Mouse (Mus musculus): Measurements from ENCODE around the gene Sez6l. TPM values are rescaled to one million over a fixed set of nuclear protein-coding genes. Genes with fewer than 3 reads are reported as not detected.
"Not testable (repeated sequence)": the region's sequence is repeated elsewhere in the genome, so short reads cannot be mapped to it uniquely, and the experiment has no call there.

The Sez6l gene
- total RNA-seq, 4 experiments from 2014 or later, result 5.5 to 10.8 (median 7.5) TPM

DNA sequence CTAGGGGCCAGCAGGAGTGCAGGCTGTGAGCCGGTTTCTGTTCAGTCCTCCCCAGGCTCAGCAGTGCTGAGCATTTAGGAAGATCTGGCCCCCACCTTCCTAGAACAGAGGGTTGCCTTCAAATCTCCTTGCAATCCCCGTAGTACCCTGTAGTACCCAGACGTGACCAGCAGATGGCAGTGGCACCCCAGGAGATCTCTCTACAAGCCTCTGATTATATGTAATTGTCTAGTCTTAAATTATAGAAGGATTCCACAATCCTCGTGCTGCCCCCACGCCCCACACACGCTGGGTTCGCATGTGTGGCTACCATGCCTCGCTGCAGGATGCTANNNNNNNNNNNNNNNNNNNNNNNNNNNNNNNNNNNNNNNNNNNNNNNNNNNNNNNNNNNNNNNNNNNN is 144.0 kb downstream of the Sez6l start:
- peak; percentile 33 for DNase-seq

DNA sequence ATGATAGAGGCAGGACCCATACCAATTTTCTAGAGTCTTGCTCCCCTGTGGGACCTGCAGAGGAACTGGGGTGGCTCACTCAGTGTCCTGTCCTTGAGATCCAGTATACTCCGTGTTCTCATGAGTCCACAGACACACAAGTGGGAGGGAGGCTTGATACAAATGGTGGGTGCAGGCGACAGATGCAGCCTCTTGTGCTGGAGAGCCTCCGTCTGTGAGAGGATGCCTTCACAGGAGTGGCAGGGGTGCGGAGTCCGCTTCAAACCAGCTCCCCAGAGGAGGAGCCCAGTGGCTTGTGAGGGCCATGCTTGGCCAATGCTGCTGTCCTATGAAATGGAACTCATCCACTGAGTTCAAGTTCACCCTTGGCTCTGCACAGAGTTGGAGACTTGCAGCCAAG is 145.0 kb downstream of the Sez6l start:
- DNase-seq, result no peak

DNA sequence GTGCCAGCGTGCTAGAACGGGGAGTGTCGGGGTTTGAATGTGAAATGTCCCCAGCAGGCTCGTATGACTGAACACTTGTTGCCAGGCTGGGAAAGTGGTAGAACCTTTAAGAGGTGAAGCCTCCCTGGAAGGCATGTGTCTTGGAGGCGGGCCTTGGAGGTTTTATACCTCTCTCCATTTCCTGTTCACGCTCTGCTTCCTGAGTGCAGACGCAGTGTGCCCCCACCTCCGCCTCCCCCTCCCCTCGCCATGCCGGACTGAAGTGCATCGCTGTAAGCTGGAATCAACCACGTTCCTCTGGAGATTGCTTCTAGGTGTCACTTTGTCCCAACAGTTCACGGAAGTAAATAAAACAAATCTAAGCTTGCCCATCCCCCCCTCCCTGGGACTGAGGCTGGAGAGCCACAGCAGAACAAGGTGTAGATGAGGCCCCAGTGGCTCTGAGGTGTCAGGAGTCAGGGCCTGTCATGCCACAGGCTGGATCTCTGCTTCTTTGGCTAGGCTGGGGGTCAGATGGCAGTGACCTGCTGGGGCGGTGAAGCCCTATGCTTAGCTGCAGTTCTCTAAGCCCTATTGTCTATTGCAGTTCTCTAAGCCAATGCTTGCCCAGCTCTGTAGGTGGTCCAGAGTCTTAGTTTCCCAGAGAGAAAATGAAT is 145.7 kb downstream of the Sez6l start:
- DNase-seq, result no peak

DNA sequence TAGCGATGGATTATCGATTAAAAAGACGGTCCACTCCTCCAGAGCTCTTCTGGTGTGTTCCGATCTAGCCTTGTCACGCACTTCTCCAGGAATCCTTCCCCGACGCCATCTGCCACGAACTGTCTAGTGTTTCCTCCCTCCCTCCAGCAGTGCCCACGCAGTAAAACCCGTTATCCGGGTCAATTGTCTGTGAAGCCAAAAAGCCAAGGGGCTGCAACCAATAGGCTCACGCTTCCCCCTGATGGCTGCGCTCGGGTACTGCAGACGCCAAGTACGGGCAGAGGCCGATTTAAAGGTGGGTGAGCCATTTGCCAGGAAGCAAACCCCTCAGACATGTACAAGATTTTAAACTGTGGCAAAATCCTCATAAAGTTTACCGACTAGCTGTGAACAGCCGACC is 148.0 kb downstream of the Sez6l start:
- DNase-seq, result peak; percentile 33

DNA sequence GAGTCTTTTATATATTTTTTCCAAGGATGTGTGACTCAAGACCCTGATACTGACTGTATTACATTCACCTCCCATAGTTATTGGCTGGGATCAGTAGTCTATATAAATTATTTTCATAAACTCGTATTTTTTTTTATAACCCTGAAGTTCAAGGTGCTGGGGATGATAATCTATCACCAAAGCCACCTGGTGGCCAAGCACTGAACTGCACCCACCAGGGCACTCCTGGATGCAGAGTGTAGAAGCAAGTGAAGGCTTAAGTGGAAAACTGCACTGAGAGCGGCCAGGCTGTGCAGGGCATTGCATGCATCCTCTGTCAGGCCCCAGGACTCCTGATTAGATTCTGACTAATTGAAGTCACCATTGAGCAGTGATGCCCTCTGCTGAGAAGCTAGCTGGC is 149.7 kb downstream of the Sez6l start:
- peak; percentile 11 for DNase-seq

DNA sequence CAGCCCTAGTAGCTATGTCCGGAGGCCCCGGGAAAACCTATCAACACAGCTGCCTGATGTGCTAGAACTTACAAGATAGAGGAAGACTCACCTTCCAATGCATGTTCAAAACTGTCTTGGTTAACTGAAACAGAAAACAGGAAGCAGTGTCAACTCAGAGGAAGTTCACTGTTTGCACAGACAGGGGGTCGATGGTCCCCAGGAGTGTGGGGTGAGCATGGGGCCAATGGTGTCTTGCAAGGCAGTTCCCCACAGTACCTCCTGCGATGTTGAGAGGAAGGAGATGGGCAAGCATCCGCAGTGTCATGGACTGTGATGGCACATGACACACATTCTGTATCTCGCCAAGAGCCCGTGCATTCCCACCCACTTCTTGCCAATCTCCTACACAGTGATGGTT is 150.3 kb downstream of the Sez6l start:
- no peak for DNase-seq

DNA sequence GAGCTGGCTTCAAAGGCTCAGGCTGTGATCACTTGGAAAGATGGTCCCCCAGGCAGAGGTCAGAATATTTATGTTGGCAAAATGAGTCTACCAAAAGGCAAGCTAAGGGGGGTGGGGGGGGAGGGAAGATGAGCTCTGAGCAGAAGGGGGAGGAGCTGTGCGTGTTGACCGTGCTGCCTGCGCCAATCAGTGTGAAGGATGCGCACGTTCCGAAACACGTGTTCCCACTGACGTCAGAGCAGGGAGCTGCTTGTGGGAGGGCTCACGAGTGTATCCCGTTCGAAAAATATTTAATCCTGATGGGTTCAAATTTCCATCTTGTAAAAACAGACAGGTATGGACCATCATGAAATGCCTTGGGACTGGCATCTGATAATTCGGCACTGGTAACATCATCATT is 157.4 kb downstream of the Sez6l start:
- no peak for DNase-seq

DNA sequence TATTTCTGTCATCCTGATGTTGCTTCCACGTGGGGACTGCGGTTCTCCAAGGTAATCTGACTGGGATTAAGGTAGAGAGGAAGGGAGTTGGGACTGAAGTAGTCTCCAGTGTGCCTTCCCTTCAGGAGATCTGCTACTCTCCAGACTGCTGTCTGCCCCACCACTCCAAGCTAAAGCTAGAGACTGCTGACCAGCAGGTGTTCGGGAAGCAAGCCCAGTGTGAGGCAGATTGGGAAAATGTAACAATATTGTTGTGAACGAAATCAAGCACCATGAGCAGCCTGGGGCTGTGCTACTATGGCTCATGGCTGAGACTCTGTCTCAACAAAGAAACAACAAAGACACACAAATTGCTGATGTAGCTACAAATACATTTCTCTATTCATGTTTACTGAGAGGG is 159.0 kb downstream of the Sez6l start:
- no peak for DNase-seq

DNA sequence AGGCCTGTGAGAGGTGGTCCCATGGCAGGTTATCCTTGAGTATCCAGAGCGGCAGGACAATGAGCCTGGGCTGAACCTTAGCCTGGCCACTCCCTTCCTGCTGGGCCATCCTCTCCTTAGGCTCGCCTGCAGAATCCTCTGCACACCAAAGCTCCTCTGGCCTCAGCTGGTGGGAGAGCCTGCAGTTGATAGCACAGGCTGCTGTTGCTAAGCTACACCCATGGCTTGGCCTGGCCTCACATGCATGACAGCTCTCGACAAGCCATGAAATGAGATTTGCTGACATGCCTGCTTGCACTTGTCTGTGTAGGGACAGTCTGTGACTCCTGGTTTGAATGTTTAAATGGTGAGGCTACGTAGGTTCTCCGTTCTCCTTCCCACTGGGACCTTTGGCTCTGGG is 160.3 kb downstream of the Sez6l start:
- DNase-seq, result no peak

DNA sequence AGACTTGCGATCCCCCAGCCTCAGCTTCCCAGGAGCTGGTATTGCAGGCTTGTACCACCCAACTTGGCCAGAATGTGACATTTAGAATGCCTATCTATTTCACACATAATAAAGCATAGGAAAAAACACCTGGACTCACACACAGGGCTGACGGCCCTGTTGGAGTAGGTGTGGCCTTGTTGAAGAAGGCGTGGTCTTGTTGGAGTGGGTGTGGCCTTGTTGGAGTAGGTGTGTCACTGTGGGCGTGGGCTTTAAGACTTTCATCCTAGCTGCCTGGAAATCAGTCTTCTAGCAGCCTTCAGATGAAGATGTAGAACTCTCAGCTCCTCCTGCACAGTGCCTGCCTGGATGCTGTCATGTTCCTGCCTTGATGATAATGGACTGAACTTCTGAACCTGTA is 164.2 kb downstream of the Sez6l start:
- DNase-seq, result not testable (repeated sequence)

DNA sequence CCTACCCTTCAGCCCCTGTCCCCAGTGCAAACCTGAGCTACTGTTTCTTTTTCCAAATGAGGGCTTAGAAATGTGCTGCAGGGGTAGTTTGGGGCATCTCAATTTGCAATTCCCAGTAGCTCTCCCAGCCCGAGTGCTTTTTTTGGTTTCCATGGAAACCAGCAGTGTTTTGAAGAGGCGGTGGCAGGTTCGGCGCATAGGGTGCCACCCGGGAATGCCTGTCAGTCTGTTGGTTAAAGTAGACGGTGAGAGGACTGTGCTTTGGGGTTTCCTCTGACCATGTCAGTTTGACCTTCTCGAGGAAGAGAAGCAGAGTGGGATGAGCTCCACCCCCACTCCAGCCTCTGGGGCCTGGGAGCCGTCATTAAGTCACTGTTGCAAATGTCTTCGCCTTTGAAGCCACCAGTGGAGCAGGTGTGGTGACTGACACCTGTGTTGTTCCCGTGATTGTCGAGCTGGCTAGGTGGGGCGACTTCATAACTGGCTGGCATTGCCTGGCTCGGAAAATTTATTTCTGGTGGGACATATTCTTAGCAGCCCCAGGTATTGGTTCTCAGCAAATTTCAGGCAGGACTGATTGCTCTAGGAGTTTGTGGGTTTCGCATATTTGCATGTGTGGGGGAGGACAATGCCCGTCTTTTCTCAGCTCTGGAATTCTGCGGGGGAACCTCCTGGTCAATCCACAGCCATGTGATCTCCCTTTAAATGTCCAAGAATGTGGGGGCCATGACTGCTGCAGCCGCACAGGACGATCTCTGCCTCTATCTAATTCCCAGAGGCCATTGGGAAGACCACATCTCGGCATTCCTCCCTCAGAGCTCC is 165.3 kb downstream of the Sez6l start:
- DNase-seq, result no peak

DNA sequence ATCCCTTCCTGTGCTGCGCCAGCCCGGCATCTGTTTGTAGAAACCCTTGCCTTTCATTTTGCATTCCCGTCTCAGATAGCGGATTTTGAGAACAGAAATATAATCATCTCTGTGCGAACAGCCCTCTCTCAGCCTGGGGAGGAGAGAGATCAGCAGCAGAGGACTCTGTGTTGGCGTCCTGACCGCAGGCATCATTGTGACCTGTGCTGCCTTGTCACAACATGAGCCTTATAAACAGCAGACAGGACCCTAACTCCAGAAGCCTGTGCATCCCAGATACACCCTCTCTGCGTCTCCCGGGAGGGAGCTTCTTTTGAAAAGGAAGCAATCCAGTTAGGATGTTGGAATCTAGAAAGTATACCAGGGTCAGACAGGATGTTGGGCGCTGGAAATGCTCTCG is 165.9 kb downstream of the Sez6l start:
- DNase-seq, result no peak

DNA sequence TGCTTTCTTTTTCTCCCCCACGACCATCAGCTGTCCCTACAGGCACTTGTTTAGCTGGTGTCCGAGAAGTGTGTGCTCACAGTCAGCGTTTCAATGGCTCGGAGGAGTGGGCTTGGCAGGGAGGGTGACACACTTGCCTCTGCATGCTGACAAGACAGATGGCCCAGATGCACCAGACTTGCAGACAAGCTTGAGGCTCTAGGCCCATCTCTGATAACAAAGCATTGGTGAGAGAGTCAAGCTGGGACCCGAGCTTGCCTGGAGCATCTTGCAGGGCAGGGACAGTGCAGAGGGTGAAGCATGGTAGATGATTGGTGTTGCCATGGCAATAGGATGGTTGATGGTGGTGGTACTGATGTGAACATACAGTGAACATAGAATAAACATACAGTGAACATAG is 167.7 kb downstream of the Sez6l start:
- no peak for DNase-seq

DNA sequence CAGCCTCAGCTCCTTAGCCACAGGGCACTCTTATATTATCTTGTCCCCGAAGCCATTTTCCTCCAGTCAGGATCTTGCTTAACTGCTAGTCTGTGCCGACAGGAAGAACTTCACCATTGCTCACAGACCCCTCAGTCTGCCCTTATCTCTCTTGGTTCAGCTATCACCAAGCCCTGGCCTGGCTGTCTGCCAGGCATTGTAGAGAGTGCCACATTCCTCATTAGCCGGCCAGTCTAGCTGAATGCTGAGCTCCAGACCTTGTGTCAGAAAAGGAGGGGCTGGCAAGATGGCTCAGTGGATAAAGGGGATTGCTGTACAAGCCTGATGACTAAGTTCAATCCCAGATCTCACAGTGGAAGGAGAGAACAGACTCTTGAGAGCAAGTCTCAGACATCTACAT is 171.0 kb downstream of the Sez6l start:
- no peak for DNase-seq

DNA sequence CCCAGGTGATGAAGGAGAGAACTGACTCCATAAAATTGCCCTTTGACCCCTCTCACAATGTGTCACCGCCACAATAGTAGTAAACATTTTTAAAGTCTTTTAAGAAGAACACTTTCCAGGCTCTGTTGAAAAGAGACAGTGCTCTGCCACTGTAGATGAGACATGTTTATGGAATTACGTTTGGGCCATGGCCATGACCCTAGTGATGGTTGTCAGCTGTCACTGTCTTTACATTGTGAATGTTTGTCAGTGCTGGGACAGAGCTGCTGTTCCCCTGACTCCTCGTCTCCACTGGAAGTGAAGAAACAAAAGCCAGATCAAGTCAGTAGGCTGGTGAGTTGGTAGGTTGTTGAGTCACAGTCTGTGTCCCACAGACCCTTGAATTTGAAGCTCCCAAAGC is 174.5 kb downstream of the Sez6l start:
- no peak for DNase-seq

DNA sequence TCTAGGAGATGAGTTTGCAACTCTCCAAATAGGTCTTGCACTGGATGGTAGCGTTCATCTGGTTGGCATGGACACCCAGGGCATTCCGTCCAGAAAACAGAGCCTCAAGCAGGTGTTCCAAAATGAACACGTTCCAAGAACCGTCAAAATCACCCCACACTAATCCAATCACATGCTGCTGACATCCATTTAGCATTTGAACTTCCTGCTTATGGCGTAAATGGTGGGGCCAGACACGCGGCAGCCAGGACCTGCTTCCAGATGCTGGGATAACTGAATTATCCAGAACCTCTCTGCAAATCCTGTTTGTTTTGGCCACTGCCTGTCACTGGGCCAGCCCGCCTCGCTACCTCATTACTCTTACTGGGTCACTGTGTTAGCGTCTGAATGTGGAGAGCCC is 177.7 kb downstream of the Sez6l start:
- no peak for DNase-seq

DNA sequence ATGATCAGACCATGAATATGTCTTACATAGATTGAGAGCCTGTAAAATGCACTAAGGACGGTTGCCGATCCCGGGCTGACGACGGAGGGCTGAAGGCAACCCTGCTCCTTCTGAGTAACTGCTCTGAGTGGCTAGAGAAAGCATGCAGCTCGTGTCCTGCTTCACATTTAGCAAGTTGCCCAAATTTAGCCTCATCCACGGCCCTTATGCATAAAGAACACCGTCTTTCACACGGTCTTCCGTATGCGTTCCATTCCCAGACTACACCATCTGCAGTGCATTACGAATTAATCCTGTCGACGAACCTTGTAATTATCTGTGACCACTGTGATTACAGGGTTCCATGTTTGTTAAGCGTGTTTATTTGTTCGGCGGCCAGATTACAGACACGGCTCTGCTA is 180.9 kb downstream of the Sez6l start:
- no peak for DNase-seq

DNA sequence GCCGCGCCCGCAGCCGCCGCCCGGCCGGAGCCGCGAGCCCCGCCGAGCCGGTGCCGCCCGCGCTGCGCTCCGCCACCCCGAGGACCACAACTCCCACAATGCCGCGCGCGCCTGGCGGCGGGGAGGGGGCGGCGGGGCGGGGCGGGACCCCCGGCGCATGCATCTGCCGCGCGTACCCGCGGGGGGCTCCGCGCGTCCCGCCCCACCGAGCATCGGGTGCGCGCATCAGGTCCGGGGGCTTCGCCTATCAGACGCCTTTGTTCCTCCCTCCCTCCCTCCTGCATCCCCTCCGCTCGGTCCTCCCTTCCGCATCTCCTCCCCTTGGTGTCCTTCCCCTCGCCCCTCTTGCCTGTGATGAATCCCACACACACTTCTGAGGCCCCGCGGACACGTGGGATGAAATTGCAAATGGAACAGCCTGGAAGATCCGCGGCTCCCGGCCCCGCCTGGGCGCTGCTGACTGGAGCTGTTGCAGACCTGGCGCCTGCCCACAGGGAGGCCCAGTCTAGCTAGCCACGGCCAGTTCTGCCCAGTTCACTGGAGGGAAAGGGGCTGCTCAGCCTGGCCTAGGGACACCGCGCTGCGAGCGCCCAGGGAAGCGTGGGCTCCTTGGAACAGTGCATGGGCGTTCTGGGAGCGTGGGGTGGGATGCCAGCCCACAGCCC is 182.1 kb downstream of the Sez6l start, which contains the start of gene Asphd2:
Gene Asphd2 (minus strand): TSS at position 88 of the 665 bp plus-strand sequence.
- DNase-seq, result no peak

DNA sequence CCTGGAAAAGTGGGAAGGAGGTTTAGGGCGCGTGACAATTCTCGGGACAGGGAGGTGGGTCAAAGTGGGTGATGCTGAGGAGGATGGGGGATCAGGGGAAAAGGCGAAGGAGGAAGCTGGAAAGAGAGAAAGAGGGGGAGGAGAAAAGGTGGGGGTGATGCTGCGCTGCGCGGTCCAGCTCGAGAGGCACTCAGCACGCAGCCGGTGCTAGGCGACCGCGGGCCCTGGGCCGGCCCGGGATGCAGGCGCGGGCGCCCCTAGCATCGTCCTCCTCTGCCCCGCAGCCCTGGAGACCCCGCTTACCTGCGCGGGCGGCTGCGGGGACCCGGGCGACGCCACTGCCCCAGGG is 182.6 kb downstream of the Sez6l start:
- DNase-seq, result no peak

DNA sequence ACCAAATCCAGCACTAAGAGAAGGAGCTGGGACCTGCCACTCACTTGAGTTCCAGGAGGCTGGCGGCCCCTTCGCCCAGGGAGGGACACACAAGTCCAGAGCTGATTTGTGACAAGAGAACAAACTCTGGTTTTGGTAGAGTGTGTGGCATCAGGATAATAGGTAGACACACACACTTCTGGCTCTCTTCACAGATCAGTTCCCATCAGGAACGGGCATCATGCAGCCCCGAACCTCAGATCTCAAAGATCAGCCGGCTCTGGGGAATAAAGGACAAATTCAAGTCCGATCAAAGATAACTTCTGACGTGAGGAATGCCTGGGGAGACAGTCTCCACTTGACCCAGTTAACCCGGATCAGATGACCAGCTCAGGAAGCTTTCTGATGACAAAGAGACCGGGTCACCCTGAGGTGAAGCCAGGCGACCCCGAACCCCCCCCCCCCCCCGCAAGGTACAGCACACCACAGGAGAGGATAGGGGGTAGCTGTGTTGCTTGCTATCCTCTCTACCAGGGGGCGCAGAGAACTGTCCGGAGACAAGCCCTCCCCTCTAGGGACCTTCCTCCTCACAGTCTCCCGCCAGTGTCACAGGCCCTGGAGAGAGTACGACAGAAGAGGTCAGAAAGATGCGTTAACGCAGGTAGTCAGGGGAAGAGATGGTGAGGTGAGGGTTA is 183.1 kb downstream of the Sez6l start:
- DNase-seq, result no peak

DNA sequence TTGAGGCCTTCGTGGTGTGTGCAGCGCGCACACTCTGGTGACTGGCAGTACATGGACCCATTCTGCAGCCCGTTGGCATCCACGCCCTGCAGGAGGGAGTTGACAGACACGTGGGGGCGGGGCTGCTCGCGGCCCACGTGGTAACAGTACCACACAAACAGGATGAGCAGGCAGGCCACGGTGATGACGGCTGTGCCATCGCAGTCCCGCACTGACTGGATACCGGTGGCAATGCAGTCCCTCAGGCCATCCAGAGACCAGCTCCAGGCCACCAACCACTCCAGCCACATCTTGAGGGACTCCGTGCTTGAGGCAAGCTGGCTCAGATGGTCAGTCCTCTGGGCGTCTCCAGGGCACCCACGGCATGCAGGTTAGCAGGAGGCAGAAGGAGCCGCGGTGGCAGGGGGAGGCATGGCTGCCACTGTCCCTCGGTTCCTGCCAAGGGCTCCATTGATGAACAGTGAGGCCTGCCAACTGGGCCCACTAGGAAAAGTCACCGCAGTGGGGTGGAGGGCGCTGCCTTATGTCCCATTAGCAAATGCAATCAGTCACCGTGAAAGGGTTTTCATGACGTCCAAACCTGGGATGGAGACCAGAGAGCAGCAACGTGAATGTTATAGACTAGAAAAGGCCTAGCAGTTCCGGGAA is 185.2 kb downstream of the Sez6l start:
- no peak for DNase-seq

DNA sequence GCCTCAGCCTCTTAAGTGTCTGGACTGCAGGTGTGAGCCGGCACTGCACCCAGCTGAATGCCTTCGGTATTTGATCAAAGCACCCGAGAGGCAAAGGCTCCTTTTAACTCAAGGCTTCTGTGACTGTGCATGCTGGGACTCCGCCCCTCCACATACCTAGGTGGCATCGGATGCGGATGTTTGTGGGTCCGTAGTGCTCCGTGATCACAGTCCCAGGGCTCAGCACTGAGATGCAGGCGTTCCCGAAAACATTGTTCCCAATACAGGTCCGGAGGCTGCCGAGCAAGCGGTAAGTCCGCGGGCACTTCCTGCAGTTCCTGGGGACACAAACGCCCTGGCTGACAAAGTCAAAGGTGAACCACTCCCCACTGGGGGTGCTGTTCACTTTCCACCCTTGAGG is 186.0 kb downstream of the Sez6l start:
- no peak for DNase-seq

DNA sequence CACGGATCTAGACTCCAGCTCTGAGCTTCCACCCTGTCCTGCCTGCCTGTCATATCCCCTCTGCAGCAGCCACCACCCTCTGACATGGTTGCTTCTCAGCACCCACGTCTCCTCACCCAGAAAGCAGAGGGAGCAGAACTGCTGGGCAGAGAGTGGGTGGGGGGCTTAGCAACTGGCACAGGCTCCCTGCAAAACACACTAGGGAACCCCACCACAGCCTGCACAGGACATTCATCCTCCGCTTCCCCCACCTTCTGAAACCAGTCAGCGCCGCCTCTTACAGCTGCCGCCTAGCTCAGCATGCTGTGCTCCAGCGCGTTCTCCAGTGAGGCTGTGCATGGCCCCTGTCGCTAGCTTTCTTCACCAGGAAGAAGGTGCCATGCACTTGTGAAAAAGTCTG is 187.6 kb downstream of the Sez6l start:
- DNase-seq, result no peak

All from adrenal gland, adult 8-10 months (tissue).